Comparison of ENCODE assay signal across 12 mouse cellular contexts in genomic region chr2:27469991-27470355, GRCm38 (mm10). TPM values are rescaled to one million over a fixed set of nuclear protein-coding genes. Genes with fewer than 3 reads are reported as not detected.
DNase-seq lines count a peak whose midpoint lies in the region; ATAC-seq and TF ChIP-seq lines count a peak whose summit lies in the region.
"Had no signal": no experiment of that assay in that cellular context is flagged by ENCODE, and none has a peak within 500 bp of the region (broad histone marks: within the 10 kb centered on the region; RNA-seq: fewer than 3 reads in every experiment).

No protein-coding gene starts in this region.

- H3K4me2 ChIP-seq in kidney, embryonic 16.5 days (replicated peaks; ENCODE audit: low read depth, low read length) = no peak overlapping the region
- 0 out of 2 replicates have a peak overlapping the region, but pooled peaks have one; percentile 26 for H3K4me2 ChIP-seq in CH12.LX (ENCODE audit: insufficient read depth, low read depth, poor library complexity, severe bottlenecking)
- H3K4me2 ChIP-seq: hindbrain, embryonic 12.5 days; midbrain, embryonic 15.5 days had no signal

- dilution Hi-C loops in CH12.LX (cut with MboI; ENCODE audit: extremely low pct_ligation_motif_present, extremely low pct_unique_long_range_greater_than_20kb, low sequenced_read_pairs) = no loop called here

- H3K79me2 ChIP-seq in CH12.LX (replicated peaks; ENCODE audit: control insufficient read depth, extremely low read depth, insufficient read depth, poor library complexity, severe bottlenecking) = peaks cover 3% of the 10 kb centered on the region; the same call in 1 of the 2 replicates

- WGBS in kidney, embryonic 16.5 days = 42% methylated on average over 3 of the region's 3 CpGs

- no peak overlapping the region for H3K27ac ChIP-seq in kidney, embryonic 16.5 days (ENCODE audit: low read length)
- H3K27ac ChIP-seq in CH12.LX (ENCODE audit: insufficient read depth, low read depth) = no peak overlapping the region
- H3K27ac ChIP-seq: hindbrain, embryonic 12.5 days; midbrain, embryonic 15.5 days had no signal

- H3K9ac ChIP-seq in kidney, embryonic 16.5 days (replicated peaks; ENCODE audit: low read length) = no peak overlapping the region
- H3K9ac ChIP-seq in CH12.LX (ENCODE audit: insufficient read depth, low read depth) = no peak overlapping the region
- H3K9ac ChIP-seq: hindbrain, embryonic 12.5 days; midbrain, embryonic 15.5 days had no signal

- in situ Hi-C loops in CH12.LX (cut with MboI; ENCODE audit: low pct_ligation_motif_present, low pct_unique_long_range_greater_than_20kb, low sequenced_read_pairs) = no loop called here

- no peaks in the 10 kb centered on the region for H3K9me3 ChIP-seq in kidney, embryonic 16.5 days (ENCODE audit: low read length)
- H3K9me3 ChIP-seq in CH12.LX (replicated peaks; ENCODE audit: low read length) = no peaks in the 10 kb centered on the region
- H3K9me3 ChIP-seq: hindbrain, embryonic 12.5 days; midbrain, embryonic 15.5 days had no signal

- TF ChIP-seq EP300 in CH12.LX (IDR thresholded peaks at IDR 0.05; ENCODE audit: low read length) = no peak

- TF ChIP-seq POLR2A in CH12.LX (IDR thresholded peaks at IDR 0.05; ENCODE audit: low read depth, low read length) = no peak

- no peak overlapping the region for H3K4me3 ChIP-seq in kidney, embryonic 16.5 days (ENCODE audit: low read length)
- no peak overlapping the region for H3K4me3 ChIP-seq in CH12.LX (replicated peaks in 1 of 3; ENCODE audit: low read depth in 2 of 3, low read length in 2 of 3, poor library complexity in 1 of 3)
- H3K4me3 ChIP-seq: hindbrain, embryonic 12.5 days; midbrain, embryonic 15.5 days had no signal

- no peak for TF ChIP-seq RAD21 in CH12.LX (IDR thresholded peaks at IDR 0.05; ENCODE audit: low read depth, low read length)

- DNase-seq in kidney, adult 11 months = peak; percentile 57
- DNase-seq in CH12.LX (ENCODE audit: extremely low read depth) = no peak
- peak; percentile 72 for DNase-seq in adrenal gland, postnatal 14 days
- DNase-seq in kidney, postnatal 25 days = peak; percentile 73 to 74
- no peak for DNase-seq in frontal cortex, postnatal 25 days (ENCODE audit: low spot score in 2 of 2)
- no peak for DNase-seq in T-cell, adult 2 months (ENCODE audit: low spot score)
- no peak for DNase-seq in embryo, embryonic 10 days (ENCODE audit: low spot score)
- DNase-seq: heart, adult 18-20 months; right cerebral cortex, postnatal 14 days had no signal

- ATAC-seq in kidney, embryonic 16.5 days (ENCODE audit: low FRiP score, low TSS enrichment) = no peak
- ATAC-seq: midbrain, embryonic 15.5 days had no signal

- H3K4me1 ChIP-seq in kidney, embryonic 16.5 days (ENCODE audit: insufficient read depth, low read length) = peaks cover 49% of the 10 kb centered on the region
- H3K4me1 ChIP-seq in CH12.LX (ENCODE audit: control insufficient read depth in 1 of 2, insufficient read depth in 2 of 2) = peaks cover 36 to 74% of the 10 kb centered on the region in 2 experiments

- H3K36me3 ChIP-seq in kidney, embryonic 16.5 days (ENCODE audit: insufficient read depth, low read length) = no peaks in the 10 kb centered on the region
- H3K36me3 ChIP-seq in CH12.LX (replicated peaks in 1 of 2; ENCODE audit: control insufficient read depth in 1 of 2, insufficient read depth in 1 of 2, low read length in 1 of 2) = peaks cover 0 to 47% of the 10 kb centered on the region in 2 experiments

- TF ChIP-seq CTCF in CH12.LX (conservative IDR thresholded peaks at IDR 0.05 in 1 of 2, IDR thresholded peaks at IDR 0.05 in 1 of 2; ENCODE audit: low read depth in 2 of 2, low read length in 2 of 2) = no peak

- no peaks in the 10 kb centered on the region for H3K27me3 ChIP-seq in kidney, embryonic 16.5 days (ENCODE audit: insufficient read depth, low read length)
- no peaks in the 10 kb centered on the region for H3K27me3 ChIP-seq in CH12.LX (replicated peaks)
- H3K27me3 ChIP-seq: hindbrain, embryonic 12.5 days; midbrain, embryonic 15.5 days had no signal

TF ChIP-seq in CH12.LX, 34 proteins besides CTCF, POLR2A, EP300 and RAD21:
- TF ChIP-seq MXI1 (IDR thresholded peaks at IDR 0.05; ENCODE audit: low read depth, low read length) (no peak), USF2 (conservative IDR thresholded peaks at IDR 0.05; ENCODE audit: low read depth, low read length) (no peak), MAX (IDR thresholded peaks at IDR 0.05; ENCODE audit: low read length) (no peak), TBP (conservative IDR thresholded peaks at IDR 0.05; ENCODE audit: low read depth, low read length) (no peak), ZC3H11A (IDR thresholded peaks at IDR 0.05; ENCODE audit: low read depth, low read length) (no peak), BHLHE40 (IDR thresholded peaks at IDR 0.05; ENCODE audit: low read depth, low read length) (no peak), SIN3A (IDR thresholded peaks at IDR 0.05; ENCODE audit: low read length) (no peak), NELFE (IDR thresholded peaks at IDR 0.05; ENCODE audit: low read depth, low read length) (no peak), ELF1 (IDR thresholded peaks at IDR 0.05; ENCODE audit: low read depth, low read length) (no peak), UBTF (IDR thresholded peaks at IDR 0.05; ENCODE audit: low read depth, low read length) (no peak), MAZ (IDR thresholded peaks at IDR 0.05; ENCODE audit: low read depth, low read length) (no peak), SMC3 (IDR thresholded peaks at IDR 0.05; ENCODE audit: low read depth, low read length) (no peak), NRF1 (IDR thresholded peaks at IDR 0.05; ENCODE audit: low read depth, low read length) (no peak), MYC (IDR thresholded peaks at IDR 0.05; ENCODE audit: low read depth, low read length) (no peak), ZKSCAN1 (IDR thresholded peaks at IDR 0.05; ENCODE audit: borderline replicate concordance, low read depth, low read length) (no peak), POLR2AphosphoS2 (IDR thresholded peaks at IDR 0.05; ENCODE audit: low read depth, low read length) (no peak), JUND (conservative IDR thresholded peaks at IDR 0.05; ENCODE audit: low read depth, low read length) (no peak)
TF ChIP-seq in CH12.LX: peak in this region for 0.

RNA-seq across cellular contexts. Expression of gene Brd3os, which starts 27.8 kb away (rescaled TPM):
- polyA plus RNA-seq in kidney, embryonic 16.5 days (2015; fragmentation: Nextera tagmentation; extraction: Ambion mirVana) = 13.1 and 13.7 TPM in 2 replicates
- total RNA-seq in CH12.LX (2012; rRNA removed) = 0.92 and 2.1 TPM in 2 replicates
- 0.74 and 1.2 TPM in 2 replicates for total RNA-seq in CH12.LX (2014; rRNA removed)
- 1.2 and 1.8 TPM in 2 replicates for polyA plus RNA-seq in CH12.LX (2012; ENCODE audit: insufficient read length, low read depth)
- total RNA-seq in adrenal gland, postnatal 14 days (2021) = 5.0 and 7.9 TPM in 2 replicates

RNA-seq across cellular contexts. Expression of gene Brd3, which starts 37.5 kb away (rescaled TPM):
- 103 and 117 TPM in 2 replicates for polyA plus RNA-seq in kidney, embryonic 16.5 days (2015; fragmentation: Nextera tagmentation; extraction: Ambion mirVana)
- 5.2 and 6.6 TPM in 2 replicates for total RNA-seq in CH12.LX (2012; rRNA removed)
- total RNA-seq in CH12.LX (2014; rRNA removed) = 2.5 TPM in 2 replicates
- 15.6 and 17.1 TPM in 2 replicates for polyA plus RNA-seq in CH12.LX (2012; ENCODE audit: insufficient read length, low read depth)
- total RNA-seq in adrenal gland, postnatal 14 days (2021) = 79.8 and 92.0 TPM in 2 replicates

RNA-seq across cellular contexts. Expression of gene Vav2, which starts 43.1 kb away (rescaled TPM):
- polyA plus RNA-seq in kidney, embryonic 16.5 days (2015; fragmentation: Nextera tagmentation; extraction: Ambion mirVana) = 7.1 TPM in 2 replicates
- total RNA-seq in CH12.LX (2012; rRNA removed) (46.6 and 48.5 TPM in 2 replicates), CH12.LX (2014; rRNA removed) (31.5 and 31.7 TPM in 2 replicates)
- 46.8 and 47.3 TPM in 2 replicates for polyA plus RNA-seq in CH12.LX (2012; ENCODE audit: insufficient read length, low read depth)
- total RNA-seq in adrenal gland, postnatal 14 days (2021) = 21.7 and 28.3 TPM in 2 replicates

RNA-seq across cellular contexts. Expression of gene Wdr5, which starts 45.0 kb away (rescaled TPM):
- polyA plus RNA-seq in kidney, embryonic 16.5 days (2015; fragmentation: Nextera tagmentation; extraction: Ambion mirVana) = 67.3 and 70.5 TPM in 2 replicates
- total RNA-seq in CH12.LX (2012; rRNA removed) = 33.9 and 37.2 TPM in 2 replicates
- 55.5 and 56.0 TPM in 2 replicates for total RNA-seq in CH12.LX (2014; rRNA removed)
- polyA plus RNA-seq in CH12.LX (2012; ENCODE audit: insufficient read length, low read depth) = 54.8 and 54.9 TPM in 2 replicates
- total RNA-seq in adrenal gland, postnatal 14 days (2021) = 32.7 and 39.0 TPM in 2 replicates

Comparison
In these comparisons a context has a peak if more than half of its experiments do, and no peak if none do; other contexts are left out.
1. DNase-seq: peak in kidney, adult 11 months (single experiment), adrenal gland, postnatal 14 days (single experiment) and kidney, postnatal 25 days (2 of 2); none in CH12.LX (single experiment), frontal cortex, postnatal 25 days (0 of 2), T-cell, adult 2 months (single experiment) and embryo, embryonic 10 days (single experiment).
2. RNA of gene Brd3, which starts 37.5 kb away (total RNA-seq): 79.8 to 92.0 TPM in adrenal gland, postnatal 14 days; 2.5 to 6.6 TPM in CH12.LX; every median in the first group is over 10 times any median in the second.